Mouse (Mus musculus) left cerebral cortex, adult 6 months (tissue): ENCODE results near the gene Olfr1305. TPM values are rescaled to one million over a fixed set of nuclear protein-coding genes. Genes with fewer than 3 reads are reported as not detected.

Source experiments
- long read RNA-seq, 2 experiments: library from polyadenylated mRNA; unstranded; transcript quantifications; one replicate each; pipeline ENCODE4 v2.0.0; 2019 to 2020
- polyA plus RNA-seq: library from polyadenylated mRNA; unstranded; fragments of <200 nt; fragmentation: Nextera tagmentation; gene quantifications from 2 replicates; pipeline ENCODE4 v1.2.3, GENCODE M21; 2021

Olfr1305 gene
- not detected in 2 replicates for polyA plus RNA-seq
- long read RNA-seq, experiment 1, result 0 reads
- long read RNA-seq, experiment 2, result 0 reads

DNA sequence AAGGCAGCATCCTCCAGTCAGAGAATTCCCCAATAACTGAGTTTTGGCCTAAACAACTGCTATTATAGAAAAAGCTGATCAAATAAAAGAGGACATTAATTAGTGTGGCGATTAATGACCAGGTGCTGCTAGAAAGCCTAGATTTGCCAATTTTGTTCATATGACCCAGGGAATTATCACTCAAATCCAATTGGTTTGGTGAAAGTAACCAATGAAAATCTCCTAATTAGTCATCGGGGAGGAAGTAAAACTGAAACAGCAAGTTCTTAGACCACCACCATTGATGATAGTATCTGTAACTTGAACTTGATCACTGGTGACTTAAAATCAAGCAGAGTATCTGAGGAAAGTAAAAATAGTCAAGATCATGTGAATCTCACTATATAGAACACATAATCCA lies at the start of gene Olfr1305:
TSS of gene Olfr1305 (minus strand) at position 101 of the 400 bp plus-strand sequence.

DNA sequence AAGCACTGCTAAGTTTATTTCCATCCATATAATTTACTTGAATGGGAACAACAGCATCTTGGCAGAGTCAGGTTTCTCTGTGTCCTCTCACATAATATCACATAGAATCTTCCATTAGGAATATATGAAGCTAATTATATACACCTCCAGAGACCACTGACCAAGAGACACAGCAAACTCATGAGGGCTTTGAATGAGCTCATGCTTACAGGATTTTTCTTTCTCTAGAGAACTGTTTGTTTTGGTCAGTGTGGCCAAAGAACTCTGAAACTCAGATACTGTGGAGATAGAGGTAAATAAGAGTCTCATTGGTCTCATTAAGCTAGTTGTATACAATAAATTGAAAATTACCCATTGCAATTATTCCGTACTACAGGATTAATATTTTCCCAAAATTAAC lies 39.2 kb upstream of the Olfr1305 start, which contains the start of gene Olfr1306:
TSS of gene Olfr1306 (minus strand) at position 101 of the 400 bp plus-strand sequence.

DNA sequence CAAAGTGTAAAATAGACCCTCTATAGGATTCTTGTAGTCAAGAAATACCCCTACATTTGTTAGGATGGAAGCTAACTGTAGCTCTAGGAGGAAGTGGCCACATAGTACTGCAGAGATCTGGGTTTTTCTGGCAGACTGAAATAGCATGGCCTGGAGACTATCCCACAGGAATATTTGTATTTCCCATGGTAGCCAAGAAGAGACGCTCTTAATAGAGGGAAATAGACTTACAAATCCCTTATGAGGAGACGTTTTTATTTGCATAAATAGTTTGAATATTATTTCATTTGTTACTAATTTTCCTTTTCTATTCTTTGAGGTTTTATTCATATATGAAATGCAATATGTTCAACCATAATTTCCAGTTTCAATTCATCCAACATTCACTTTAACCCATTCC lies 56.7 kb downstream of the Olfr1305 start, which contains the start of gene Olfr1303:
TSS of gene Olfr1303 (minus strand) at position 101 of the 400 bp plus-strand sequence.

Other genes starting within 250 kb of the Olfr1305 start
- gene Olfr1298, start 227.9 kb downstream of the Olfr1305 start, polyA plus RNA-seq, result not detected in 2 replicates
- gene Olfr1299, start 215.7 kb downstream of the Olfr1305 start, polyA plus RNA-seq, result not detected in 2 replicates
- gene Olfr1301, start 126.1 kb downstream of the Olfr1305 start, polyA plus RNA-seq, result not detected in 2 replicates
- not detected in 2 replicates for gene Olfr1302, start 99.7 kb downstream of the Olfr1305 start, polyA plus RNA-seq
- not detected in 2 replicates for gene Olfr1303, start 56.8 kb downstream of the Olfr1305 start, polyA plus RNA-seq
- gene Olfr1306, start 39.1 kb upstream of the Olfr1305 start, polyA plus RNA-seq, result not detected in 2 replicates
- gene Olfr1307, start 72.3 kb upstream of the Olfr1305 start, polyA plus RNA-seq, result not detected in 2 replicates
- not detected in 2 replicates for gene Olfr1308, start 87.8 kb upstream of the Olfr1305 start, polyA plus RNA-seq
- not detected in 2 replicates for gene Olfr1309, start 113.1 kb upstream of the Olfr1305 start, polyA plus RNA-seq
- not detected in 2 replicates for gene Olfr1310, start 135.6 kb upstream of the Olfr1305 start, polyA plus RNA-seq
- gene Olfr1311, start 147.3 kb upstream of the Olfr1305 start, polyA plus RNA-seq, result not detected in 2 replicates
- gene Olfr1312, start 173.1 kb upstream of the Olfr1305 start, polyA plus RNA-seq, result not detected in 2 replicates
- not detected in 2 replicates for gene Olfr1313, start 200.7 kb upstream of the Olfr1305 start, polyA plus RNA-seq
- gene Olfr1314, start 219.6 kb upstream of the Olfr1305 start, polyA plus RNA-seq, result not detected in 2 replicates
- not detected in 2 replicates for gene Olfr1315-ps1, start 238.3 kb upstream of the Olfr1305 start, polyA plus RNA-seq